Mouse (Mus musculus) CH12.LX (cell line): Measurements from ENCODE around the gene Wsb2. TPM values are rescaled to one million over a fixed set of nuclear protein-coding genes. Genes with fewer than 3 reads are reported as not detected.

Experiments used
- polyA plus RNA-seq: library from polyadenylated mRNA; unstranded; fragments of >175 nt; gene quantifications from 2 replicates; pipeline ENCODE4 v1.2.1, GENCODE M21; 2012; ENCODE audit warnings: low read depth; ENCODE audit not compliant: insufficient read length
- total RNA-seq, 2 experiments: library from RNA; depleted of rRNA; stranded (reverse); fragments of 300-350 nt in 1 of 2; fragments of >200 nt in 1 of 2; gene quantifications; 2 replicates each; pipeline ENCODE4 v1.2.3; 2012 to 2014

Gene Wsb2
- total and polyA plus RNA-seq, 3 experiments = 36.1 to 44.2 (median 41.7) TPM

Other genes with a start within 250 kb of the Wsb2 start
- 54.2 and 64.9 TPM in 2 replicates for gene Suds3, start 241.2 kb upstream of the Wsb2 start, total RNA-seq (2012; rRNA removed)
- 68.1 and 70.9 TPM in 2 replicates for gene Suds3, start 241.2 kb upstream of the Wsb2 start, total RNA-seq (2014; rRNA removed)
- 103 and 134 TPM in 2 replicates for gene Suds3, start 241.2 kb upstream of the Wsb2 start, polyA plus RNA-seq
- gene Taok3, start 237.2 kb upstream of the Wsb2 start, total RNA-seq (2012; rRNA removed) = 17.4 and 18.6 TPM in 2 replicates
- 7.2 and 8.3 TPM in 2 replicates for gene Taok3, start 237.2 kb upstream of the Wsb2 start, total RNA-seq (2014; rRNA removed)
- 34.6 and 35.0 TPM in 2 replicates for gene Taok3, start 237.2 kb upstream of the Wsb2 start, polyA plus RNA-seq
- gene Pebp1, start 69.7 kb upstream of the Wsb2 start, total RNA-seq (2012; rRNA removed) = 584 and 585 TPM in 2 replicates
- 677 and 710 TPM in 2 replicates for gene Pebp1, start 69.7 kb upstream of the Wsb2 start, total RNA-seq (2014; rRNA removed)
- 393 and 456 TPM in 2 replicates for gene Pebp1, start 69.7 kb upstream of the Wsb2 start, polyA plus RNA-seq
- gene Vsig10, start 38.2 kb upstream of the Wsb2 start, total RNA-seq (2012; rRNA removed) = 3.1 and 4.7 TPM in 2 replicates
- 2.1 and 2.4 TPM in 2 replicates for gene Vsig10, start 38.2 kb upstream of the Wsb2 start, total RNA-seq (2014; rRNA removed)
- gene Vsig10, start 38.2 kb upstream of the Wsb2 start, polyA plus RNA-seq = 3.5 and 3.9 TPM in 2 replicates
- 137 and 176 TPM in 2 replicates for gene Rfc5, start 31.7 kb downstream of the Wsb2 start, total RNA-seq (2012; rRNA removed)
- gene Rfc5, start 31.7 kb downstream of the Wsb2 start, total RNA-seq (2014; rRNA removed) = 186 and 188 TPM in 2 replicates
- gene Rfc5, start 31.7 kb downstream of the Wsb2 start, polyA plus RNA-seq = 191 and 221 TPM in 2 replicates
- gene Ksr2, start 56.7 kb downstream of the Wsb2 start, total RNA-seq (2012; rRNA removed) = 1.3 and 1.9 TPM in 2 replicates
- gene Ksr2, start 56.7 kb downstream of the Wsb2 start, total RNA-seq (2014; rRNA removed) = 0.26 and 0.36 TPM in 2 replicates
- 1.0 and 1.2 TPM in 2 replicates for gene Ksr2, start 56.7 kb downstream of the Wsb2 start, polyA plus RNA-seq